Mouse (Mus musculus) hematopoietic stem cell, adult 5-6 weeks (primary cell): ENCODE results near the gene Gnb1. TPM values are rescaled to one million over a fixed set of nuclear protein-coding genes. Genes with fewer than 3 reads are reported as not detected.

Source experiments
- ATAC-seq, 2 experiments: fragments of 125-278 bp in 1 of 2; replicated peaks in 1 of 2; 2 replicates each; pipeline ENCODE4 v1.8.0; 2016 to 2017; ENCODE audit warnings: inconsistent platforms in 2 of 2, mild to moderate bottlenecking in 2 of 2, moderate number of reproducible peaks in 2 of 2, low read depth in 1 of 2, moderate TSS enrichment in 1 of 2; ENCODE audit not compliant: low FRiP score in 2 of 2, poor library complexity in 2 of 2, severe bottlenecking in 2 of 2, insufficient read depth in 1 of 2, low TSS enrichment in 1 of 2
- total RNA-seq: library from RNA; stranded (forward); fragments of 172-1452, 232-1000 nt; gene quantifications from 2 replicates; pipeline ENCODE4 v1.2.3, GENCODE M21; 2017

Gene Gnb1
- total RNA-seq, 1 experiment from 2014 or later = 236 TPM

- peak in 1 of 2 experiments; percentile 33; a peak in 2 of 4 replicates for ATAC-seq
Measured at GRCm38 (mm10) chr4:155591012-155591719, 100.0 kb downstream of the Gnb1 start.

GRCm38 (mm10) chr4:155593780-155594179, 102.6 kb downstream of the Gnb1 start:
- no peak for ATAC-seq

DNA sequence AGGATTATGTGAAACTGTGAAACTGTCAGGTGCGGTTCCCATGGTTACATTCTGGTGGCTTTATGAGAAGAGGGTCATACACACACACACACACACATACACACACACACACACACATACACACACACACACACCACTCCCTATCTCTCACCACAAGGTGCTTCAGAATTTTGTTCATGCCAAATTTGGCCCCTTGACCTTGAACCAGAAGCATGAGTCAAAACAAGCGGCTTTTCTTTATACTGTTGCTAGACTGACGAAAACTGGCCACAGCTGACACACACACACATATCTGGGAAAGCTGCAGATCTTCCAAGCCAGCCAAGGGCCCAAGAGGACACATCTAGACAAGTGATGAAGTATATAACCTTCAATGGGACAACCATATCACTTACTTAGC, 104.6 kb downstream of the Gnb1 start:
- no peak for ATAC-seq

DNA sequence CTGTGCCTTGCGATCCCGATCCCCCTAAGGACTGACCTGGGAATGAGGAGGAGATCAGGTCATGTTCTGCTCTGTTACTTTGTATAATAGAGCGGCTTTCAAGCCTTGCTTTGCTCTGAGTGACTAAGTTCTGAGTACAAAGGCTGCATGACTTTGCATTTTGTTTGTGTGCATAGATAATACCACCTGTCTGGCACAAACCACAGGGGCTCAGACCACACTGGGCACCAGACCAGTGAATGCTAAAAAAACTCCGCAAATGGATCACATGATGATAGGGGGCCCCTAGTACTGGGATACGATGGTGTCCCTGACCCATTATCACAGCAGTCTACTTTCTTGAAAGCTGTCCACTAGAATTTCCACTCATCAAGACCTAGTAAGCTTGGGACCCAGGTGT, 105.4 kb downstream of the Gnb1 start:
- ATAC-seq = peak; percentile 31 to 60

GRCm38 (mm10) chr4:155598536-155598935, 107.4 kb downstream of the Gnb1 start:
- ATAC-seq = no peak

GRCm38 (mm10) chr4:155599901-155600825, 109.0 kb downstream of the Gnb1 start:
- ATAC-seq = no peak

GRCm38 (mm10) chr4:155601091-155601996, 110.2 kb downstream of the Gnb1 start, which contains the start of gene Slc35e2:
Gene Slc35e2 (plus strand): TSS chr4:155601416.
- peak; percentile 84 to 89 for ATAC-seq

DNA sequence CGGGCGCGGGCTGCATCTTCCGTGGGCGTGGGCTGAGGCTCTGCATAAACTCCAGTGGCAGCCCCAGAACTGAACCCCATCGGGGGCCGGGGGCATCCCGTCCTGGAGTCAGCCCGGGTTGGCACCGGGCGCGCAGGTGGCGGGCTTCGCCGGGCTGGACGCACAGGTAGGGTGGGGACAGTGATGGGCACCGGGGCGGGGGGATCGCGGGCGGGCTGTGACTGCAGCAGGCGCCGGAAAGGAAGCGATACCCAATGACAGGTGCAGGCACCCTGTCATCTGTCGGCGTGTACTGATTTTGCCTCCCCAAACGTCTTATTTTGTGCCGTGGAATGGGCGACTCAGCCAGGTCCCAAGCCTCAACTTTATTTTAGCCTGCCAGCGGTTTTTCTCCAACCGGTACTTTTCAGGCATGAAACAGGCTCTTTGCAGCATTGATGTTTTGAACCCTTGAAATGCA, 110.9 kb downstream of the Gnb1 start:
- no peak for ATAC-seq

GRCm38 (mm10) chr4:155602753-155603152, 111.6 kb downstream of the Gnb1 start:
- ATAC-seq = no peak

- ATAC-seq = no peak
Measured at GRCm38 (mm10) chr4:155603801-155604200, 112.6 kb downstream of the Gnb1 start.

DNA sequence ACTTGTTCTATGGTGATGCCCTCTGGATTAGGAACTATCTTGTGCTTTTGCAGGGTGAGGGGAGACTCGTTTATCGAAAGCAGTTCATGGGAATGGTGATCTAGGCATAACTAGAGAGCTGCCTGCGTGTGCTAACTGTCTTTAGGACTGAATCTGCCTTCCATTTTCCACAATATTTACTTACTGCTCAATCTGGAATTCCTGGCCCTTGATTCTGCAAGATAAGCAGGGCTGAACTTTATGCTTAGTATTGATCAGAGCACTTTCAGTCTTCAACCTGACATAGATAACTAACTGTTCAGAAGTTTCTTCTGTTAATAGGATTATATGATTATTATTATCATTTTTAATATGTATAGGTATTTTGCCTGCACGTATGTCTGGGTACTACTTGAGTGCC, 114.0 kb downstream of the Gnb1 start:
- ATAC-seq = no peak

GRCm38 (mm10) chr4:155606825-155607224, 115.7 kb downstream of the Gnb1 start:
- no peak for ATAC-seq

Other genes with a start within 250 kb of the Gnb1 start
- 16.9 and 27.5 TPM in 2 replicates for gene Faap20, start 241.6 kb upstream of the Gnb1 start, total RNA-seq
- not detected in 2 replicates for gene Prkcz, start 130.0 kb upstream of the Gnb1 start, total RNA-seq
- gene Gabrd, start 93.2 kb upstream of the Gnb1 start, total RNA-seq = 0.15 and 0.63 TPM in 2 replicates
- gene Cfap74, start 82.2 kb upstream of the Gnb1 start, total RNA-seq = 1.2 and 1.5 TPM in 2 replicates
- not detected in 2 replicates for gene Tmem52, start 22.2 kb upstream of the Gnb1 start, total RNA-seq
- gene Nadk, start 71.0 kb downstream of the Gnb1 start, total RNA-seq = 37.9 and 72.3 TPM in 2 replicates
- 16.6 and 22.6 TPM in 2 replicates for gene Slc35e2, start 110.1 kb downstream of the Gnb1 start, total RNA-seq
- 75.7 and 107 TPM in 2 replicates for gene Cdk11b, start 133.5 kb downstream of the Gnb1 start, total RNA-seq
- not detected in 2 replicates for gene Gm10563, start 154.0 kb downstream of the Gnb1 start, total RNA-seq
- not detected in 2 replicates for gene Mmp23, start 162.0 kb downstream of the Gnb1 start, total RNA-seq
- 29.1 and 42.8 TPM in 2 replicates for gene Mib2, start 177.8 kb downstream of the Gnb1 start, total RNA-seq
- gene Fndc10, start 203.0 kb downstream of the Gnb1 start, total RNA-seq = 3.7 and 6.9 TPM in 2 replicates
- gene Ssu72, start 213.4 kb downstream of the Gnb1 start, total RNA-seq = 73.4 and 97.7 TPM in 2 replicates
- 0.31 and 1.5 TPM in 2 replicates for gene Tmem240, start 243.4 kb downstream of the Gnb1 start, total RNA-seq